Mouse (Mus musculus): Measurements from ENCODE around the gene Pmepa1.
A peak's percentile ranks its signal among the peaks of the same experiment; 100 is the strongest.

Gene Pmepa1

GRCm38 (mm10) chr2:173276409-173276808, at the start of gene Pmepa1:
Gene Pmepa1, minus strand, starts transcription at chr2:173276533.
- DNase-seq: peak; percentile 93 to 97

GRCm38 (mm10) chr2:173321754-173322153, 45.4 kb upstream of the Pmepa1 start:
- no peak for DNase-seq

- DNase-seq: no peak
Measured at GRCm38 (mm10) chr2:173321194-173321593, 44.9 kb upstream of the Pmepa1 start.

- DNase-seq: no peak
Measured at GRCm38 (mm10) chr2:173314291-173314690, 38.0 kb upstream of the Pmepa1 start.

- DNase-seq: no peak
Measured at GRCm38 (mm10) chr2:173308486-173308885, 32.2 kb upstream of the Pmepa1 start.

GRCm38 (mm10) chr2:173307984-173308383, 31.7 kb upstream of the Pmepa1 start:
- no peak for DNase-seq

GRCm38 (mm10) chr2:173307561-173307960, 31.2 kb upstream of the Pmepa1 start:
- DNase-seq: peak; percentile 23 to 42

GRCm38 (mm10) chr2:173306734-173307525, 30.6 kb upstream of the Pmepa1 start:
- peak; percentile 51 to 69 for DNase-seq

- no peak for DNase-seq
Measured at GRCm38 (mm10) chr2:173305011-173305410, 28.7 kb upstream of the Pmepa1 start.

- DNase-seq: peak; percentile 56 to 60
Measured at GRCm38 (mm10) chr2:173300663-173301630, 24.6 kb upstream of the Pmepa1 start.

GRCm38 (mm10) chr2:173296408-173296807, 20.1 kb upstream of the Pmepa1 start:
- no peak for DNase-seq

GRCm38 (mm10) chr2:173293042-173293441, 16.7 kb upstream of the Pmepa1 start:
- DNase-seq: no peak

GRCm38 (mm10) chr2:173292551-173292950, 16.2 kb upstream of the Pmepa1 start:
- no peak for DNase-seq

GRCm38 (mm10) chr2:173290981-173291380, 14.6 kb upstream of the Pmepa1 start:
- DNase-seq: no peak

- peak; percentile 63 to 86 for DNase-seq
Measured at GRCm38 (mm10) chr2:173289928-173290327, 13.6 kb upstream of the Pmepa1 start.

GRCm38 (mm10) chr2:173285816-173286538, 9.6 kb upstream of the Pmepa1 start:
- peak in 1 of 2 experiments; percentile 82 for DNase-seq

GRCm38 (mm10) chr2:173284771-173285170, 8.4 kb upstream of the Pmepa1 start:
- no peak for DNase-seq

GRCm38 (mm10) chr2:173282191-173282590, 5.9 kb upstream of the Pmepa1 start:
- no peak for DNase-seq

GRCm38 (mm10) chr2:173281021-173281937, 4.9 kb upstream of the Pmepa1 start:
- DNase-seq: peak; percentile 53 to 70

GRCm38 (mm10) chr2:173278846-173279580, 2.7 kb upstream of the Pmepa1 start:
- peak in 1 of 2 experiments; percentile 34 for DNase-seq

- DNase-seq: peak; percentile 55 to 62
Measured at GRCm38 (mm10) chr2:173276859-173277258, 526 bp upstream of the Pmepa1 start.

All from lung, postnatal 4 days (tissue).